Mouse (Mus musculus): ENCODE data around the gene Olfr878. TPM values are rescaled to one million over a fixed set of nuclear protein-coding genes. Genes with fewer than 3 reads are reported as not detected.

Olfr878 gene
- not detected for total RNA-seq (2021)
- long read RNA-seq, experiment 1, result 0 reads
- long read RNA-seq, experiment 2, result 0 reads

DNA sequence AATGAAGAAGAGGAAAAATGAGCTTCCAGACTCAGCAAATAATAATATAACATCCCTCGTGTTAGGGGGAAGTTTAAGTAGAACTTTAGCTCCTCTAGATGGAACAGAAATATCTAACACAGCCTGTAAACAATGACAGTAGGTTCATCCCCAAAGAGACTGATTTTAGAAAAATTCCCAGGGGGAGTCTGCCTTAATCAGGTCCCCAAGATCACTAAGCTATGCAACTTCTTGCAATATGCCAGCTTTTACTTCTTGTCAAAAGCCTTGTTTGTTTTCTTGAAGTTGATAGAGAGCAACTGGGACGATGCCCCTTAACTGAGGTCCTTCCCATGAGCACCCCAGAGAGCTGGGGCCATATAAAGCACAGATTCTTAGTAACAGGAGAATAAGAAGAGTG lies at the start of gene Olfr878:
Olfr878 (plus strand) TSS at position 301 of the 400 bp plus-strand sequence.
- DNase-seq (ENCODE audit: low spot score in 2 of 2), result no peak

DNA sequence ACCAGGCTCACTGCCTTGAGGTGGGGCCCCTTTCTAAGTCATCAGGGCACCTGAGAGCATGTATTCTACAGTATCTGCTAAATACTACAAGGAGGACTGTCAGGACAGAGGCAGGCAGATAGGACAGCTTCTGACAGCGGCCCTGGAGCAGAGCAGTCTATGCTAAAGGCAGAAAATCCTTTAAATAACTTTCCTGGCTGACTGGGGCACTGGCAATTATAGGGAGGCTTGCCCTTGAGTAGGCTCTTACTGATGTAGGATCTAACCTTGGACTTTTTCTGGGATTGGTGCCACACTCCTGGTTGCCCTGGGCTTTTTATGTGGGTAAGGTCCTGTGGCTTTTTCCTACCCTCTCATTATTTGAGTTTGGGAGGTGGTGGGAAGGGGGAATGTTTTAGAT lies 47.4 kb upstream of the Olfr878 start:
- peak in 1 of 2 experiments; percentile 4 for DNase-seq (ENCODE audit: low spot score in 2 of 2)

DNA sequence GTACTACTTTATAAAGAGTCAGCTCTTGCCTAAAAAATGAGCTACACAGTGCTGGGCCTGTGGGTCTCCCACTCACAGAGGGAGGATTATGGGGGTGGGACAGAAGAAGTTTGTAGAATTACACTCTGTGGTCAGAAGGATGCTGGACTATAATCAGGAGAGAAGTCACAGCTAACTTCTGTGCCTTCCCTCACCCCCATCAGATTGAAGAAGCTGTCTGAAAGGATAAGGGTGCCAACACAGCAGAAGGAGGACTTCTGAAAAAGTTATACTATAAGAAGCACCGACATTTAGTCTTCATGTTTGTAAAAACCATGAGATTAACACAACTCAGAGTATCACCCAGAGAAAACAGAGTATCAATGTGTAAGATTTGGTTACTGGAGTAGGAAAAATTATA lies 46.5 kb upstream of the Olfr878 start:
- DNase-seq (ENCODE audit: low spot score in 2 of 2), result no peak

DNA sequence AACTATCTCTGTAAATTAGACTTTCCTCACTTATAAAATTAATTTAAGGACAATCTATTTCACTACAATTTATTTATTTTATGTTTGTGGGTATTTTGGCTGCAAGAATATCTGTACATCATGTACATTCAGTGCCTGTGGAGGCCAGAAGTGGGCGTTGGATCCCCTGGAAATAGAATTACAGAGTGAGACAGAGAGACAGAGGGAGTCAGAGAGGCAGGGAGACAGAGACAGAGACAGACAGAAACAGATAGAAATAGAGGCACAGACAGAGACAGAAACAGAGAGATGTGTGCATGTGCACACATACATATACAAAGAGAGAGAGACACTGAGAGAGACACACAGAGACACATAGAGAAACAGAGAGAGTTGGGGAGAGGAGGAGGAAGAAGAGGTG lies 46.1 kb upstream of the Olfr878 start:
- DNase-seq (ENCODE audit: low spot score in 2 of 2), result no peak

DNA sequence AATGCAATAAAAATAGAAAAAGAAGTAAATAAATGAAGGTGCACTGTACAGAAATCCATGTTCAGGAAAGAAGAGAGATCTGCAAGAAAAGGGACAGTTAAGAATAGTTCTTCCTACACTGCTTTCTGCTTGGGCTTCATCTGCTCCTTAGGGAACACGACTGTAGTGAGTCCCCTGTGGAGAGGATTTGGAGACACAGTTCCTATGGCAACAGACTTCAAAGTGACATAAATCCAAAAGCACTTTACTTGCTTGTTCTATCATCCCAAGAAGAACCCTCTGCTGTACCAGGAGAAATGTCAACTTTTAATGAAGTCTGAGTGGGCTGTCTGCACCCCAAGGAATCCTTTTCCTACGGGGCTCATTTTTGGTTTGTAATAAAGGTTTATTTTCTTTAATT lies 26.7 kb upstream of the Olfr878 start:
- DNase-seq (ENCODE audit: low spot score in 2 of 2), result no peak

DNA sequence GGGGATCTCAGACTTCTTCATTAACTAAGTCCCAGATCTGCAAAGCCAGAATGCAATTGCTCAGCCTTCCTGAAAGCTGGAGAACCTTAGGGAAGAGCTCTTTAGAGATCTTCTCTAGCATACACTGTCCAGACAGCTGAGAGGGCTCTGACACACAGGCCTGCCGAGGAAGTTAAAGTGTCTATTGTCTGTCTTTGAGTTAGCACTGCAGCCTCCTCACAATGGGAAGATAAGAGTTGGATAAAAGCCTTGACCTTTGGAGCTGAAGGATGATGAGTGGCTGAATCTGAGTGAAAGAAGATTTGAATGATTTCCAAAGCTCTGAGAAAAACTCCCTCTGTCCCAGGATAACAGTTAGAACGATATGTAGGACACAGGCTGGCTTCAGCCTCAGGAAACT lies 21.0 kb upstream of the Olfr878 start, which contains the start of gene Olfr145:
Olfr145 (plus strand) TSS at position 64 of the 400 bp plus-strand sequence.
- DNase-seq (ENCODE audit: low spot score in 2 of 2), result peak in 1 of 2 experiments; percentile 5

DNA sequence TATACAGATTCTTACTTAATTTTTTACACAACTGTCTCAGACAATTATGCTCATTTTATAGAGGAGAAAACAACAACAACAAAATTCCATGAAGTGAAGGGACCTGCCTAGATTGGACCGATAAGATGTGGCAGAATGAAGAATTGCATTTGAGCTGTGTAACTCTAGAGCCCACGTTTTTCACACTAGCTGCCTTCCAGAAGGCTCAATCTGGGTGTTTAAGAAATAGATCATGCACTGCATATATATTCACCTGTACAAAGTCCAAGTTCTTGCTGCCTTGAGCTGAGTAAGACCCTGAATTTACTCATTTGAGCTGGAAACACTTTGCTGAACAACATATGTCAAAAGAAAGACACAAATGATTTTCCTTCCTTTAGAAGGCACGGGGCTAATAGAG lies 12.1 kb upstream of the Olfr878 start:
- DNase-seq (ENCODE audit: low spot score in 2 of 2), result no peak

DNA sequence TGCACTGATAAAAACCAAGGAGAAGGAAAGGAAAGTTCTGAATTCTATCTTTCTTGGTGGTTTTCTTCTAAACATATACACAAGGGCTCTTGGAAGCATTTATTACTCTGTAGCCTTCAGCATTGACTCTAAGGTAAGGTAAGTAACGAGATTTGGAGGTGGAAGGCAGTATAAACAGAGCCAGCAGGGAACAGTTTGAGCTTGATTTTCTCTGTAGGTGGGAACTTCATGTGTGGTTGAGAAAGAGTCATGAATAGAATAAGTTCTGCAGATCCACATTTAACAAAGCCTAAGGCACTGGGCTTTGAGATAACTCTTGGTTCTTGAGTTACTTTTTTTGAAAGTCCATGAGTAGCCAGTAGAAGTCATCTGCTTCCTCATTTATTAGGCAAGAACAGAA lies 378 bp downstream of the Olfr878 start:
- no peak for DNase-seq (ENCODE audit: low spot score in 2 of 2)

DNA sequence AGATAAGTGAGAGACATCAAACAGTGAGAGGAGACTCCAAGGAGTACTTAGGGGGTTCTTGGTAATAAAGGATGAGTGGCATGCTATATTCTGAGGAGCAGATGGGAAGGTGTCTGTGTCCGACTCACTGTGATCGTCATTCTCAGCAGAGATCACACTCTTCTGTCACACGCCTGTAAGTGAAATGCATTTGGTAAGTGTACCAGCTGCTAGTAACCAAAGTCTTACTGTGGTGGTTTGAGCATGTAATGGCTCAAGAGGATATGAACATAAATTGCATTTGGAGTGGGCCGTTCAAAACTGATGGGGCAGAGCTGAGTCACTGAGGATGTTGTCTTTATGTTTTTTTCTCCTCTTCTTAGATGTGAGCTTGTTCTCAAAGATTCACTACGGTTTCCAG lies 6.6 kb downstream of the Olfr878 start:
- no peak for DNase-seq (ENCODE audit: low spot score in 2 of 2)

DNA sequence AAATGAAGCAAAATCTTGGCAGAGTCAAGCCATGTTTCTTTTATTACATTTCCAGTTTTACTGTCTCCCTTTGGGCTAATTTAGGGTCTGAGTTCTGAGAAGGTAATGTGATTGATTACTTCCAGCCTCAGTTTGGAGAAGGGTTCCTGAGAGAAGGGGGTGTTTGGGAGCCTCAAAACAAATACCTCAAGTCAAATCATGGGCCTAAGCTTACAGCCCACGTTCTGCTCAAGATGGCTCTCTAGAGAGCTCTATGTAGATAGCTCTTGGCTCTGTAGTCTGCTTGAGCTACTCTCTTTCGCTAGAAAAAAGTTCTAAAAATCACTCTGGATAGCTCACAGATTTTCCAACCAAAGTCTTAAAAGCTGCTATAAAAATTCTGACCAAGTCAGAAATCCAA lies 7.8 kb downstream of the Olfr878 start:
- DNase-seq (ENCODE audit: low spot score in 2 of 2), result no peak

DNA sequence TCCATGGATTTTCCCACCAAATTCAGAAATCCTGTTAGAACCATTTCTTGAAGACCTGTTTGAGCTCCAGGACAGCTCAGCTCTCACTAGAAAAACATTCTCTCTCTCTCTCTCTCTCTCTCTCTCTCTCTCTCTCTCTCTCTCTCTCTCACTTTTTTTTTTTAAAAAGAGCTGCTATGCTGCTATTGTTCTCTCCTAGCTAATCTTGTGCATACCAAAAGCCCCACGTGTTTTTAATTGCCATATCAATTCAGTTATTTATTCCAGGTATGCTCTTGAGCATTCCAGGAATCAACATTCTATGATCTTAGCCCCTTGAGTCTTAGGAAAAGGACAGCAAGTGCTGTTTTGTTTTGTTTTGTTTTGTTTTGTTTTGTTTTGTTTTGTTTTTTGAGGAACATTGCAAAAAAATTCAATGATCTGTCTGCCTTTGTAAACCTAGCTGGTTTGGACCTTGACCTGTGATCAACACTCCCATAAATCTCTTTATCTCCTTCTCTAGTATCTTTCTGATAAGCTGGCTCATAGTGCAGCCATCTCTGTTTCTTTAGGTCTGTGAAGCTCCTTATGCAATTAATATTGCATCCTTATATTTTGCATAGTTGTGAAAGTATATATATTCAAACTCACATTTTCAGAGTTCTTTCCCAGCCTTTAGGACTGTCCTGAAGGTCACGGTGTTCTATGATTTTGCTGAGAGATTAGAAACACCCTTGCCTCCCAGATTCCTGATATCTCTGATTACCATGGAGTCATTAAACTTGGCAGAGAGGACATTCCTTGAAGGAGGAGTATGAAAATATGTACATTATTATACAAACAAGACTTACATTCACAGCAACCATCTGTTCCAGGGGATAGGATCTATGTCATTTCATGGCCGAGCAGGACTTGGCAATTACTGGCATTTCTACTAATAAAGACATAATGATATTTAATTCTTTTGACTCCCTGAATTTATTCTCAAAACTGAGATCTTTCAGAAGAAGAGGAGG lies 8.7 kb downstream of the Olfr878 start:
- no peak for DNase-seq (ENCODE audit: low spot score in 2 of 2)

DNA sequence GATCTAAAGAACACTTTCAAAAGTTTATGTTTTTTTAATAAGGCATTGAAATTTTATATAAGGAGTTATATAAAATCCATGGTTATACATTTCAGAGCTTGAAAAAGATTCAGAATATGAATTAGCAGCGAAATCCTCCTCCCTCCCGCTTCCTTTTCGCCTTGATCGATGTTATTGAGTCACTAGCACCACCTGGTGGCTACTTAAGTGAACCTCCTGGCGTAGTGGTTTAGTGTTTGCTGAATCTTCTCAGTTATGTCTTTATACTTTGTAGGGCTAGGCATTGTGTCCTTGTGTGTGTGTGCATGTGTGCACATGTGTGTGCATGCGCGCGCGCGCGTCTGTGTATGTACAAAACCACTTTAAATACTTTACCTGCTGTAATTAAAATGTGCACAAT lies 14.9 kb downstream of the Olfr878 start:
- peak; percentile 27 to 36 for DNase-seq (ENCODE audit: low spot score in 2 of 2)

DNA sequence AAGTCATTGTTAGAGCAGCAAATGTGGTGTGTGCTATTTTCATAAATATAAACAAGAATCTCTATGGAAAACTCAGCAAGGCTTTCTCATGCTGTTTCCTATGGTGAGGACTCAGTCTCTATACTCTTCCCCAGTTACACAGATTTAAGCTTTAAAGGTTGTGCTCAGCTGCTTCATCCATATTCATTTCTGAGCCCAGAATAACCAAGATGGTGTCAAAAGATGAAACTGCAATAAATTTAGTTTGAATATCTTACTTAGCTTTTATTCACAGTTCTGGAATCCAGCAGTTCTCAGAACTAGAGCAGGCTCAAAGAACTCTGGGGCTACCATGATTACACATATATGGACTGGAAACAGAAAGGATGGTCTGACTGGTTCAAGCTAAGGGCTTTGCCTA lies 16.5 kb downstream of the Olfr878 start:
- no peak for DNase-seq (ENCODE audit: low spot score in 2 of 2)

DNA sequence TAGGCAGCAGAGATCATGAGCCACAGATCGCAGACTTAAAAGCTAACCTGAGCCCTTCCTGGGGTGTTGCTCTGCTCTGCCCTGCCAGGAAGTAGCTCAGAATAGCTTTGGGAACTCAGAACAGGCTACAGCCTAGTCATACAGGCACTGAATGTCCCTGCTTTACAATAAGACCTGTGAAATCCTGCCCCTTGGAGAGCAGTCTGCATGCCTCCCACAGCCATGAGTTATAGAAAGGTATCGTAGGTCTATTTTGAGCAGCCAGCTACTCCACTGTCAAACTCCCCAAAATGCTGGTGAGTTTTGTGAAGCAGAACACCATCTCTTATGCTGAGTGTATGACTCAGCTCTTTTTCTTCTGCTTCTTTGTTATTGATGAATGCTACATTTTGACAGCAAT lies 23.5 kb downstream of the Olfr878 start:
- DNase-seq (ENCODE audit: low spot score in 2 of 2), result no peak

Other genes with a start within 250 kb of the Olfr878 start
- gene Panx3, start 248.6 kb upstream of the Olfr878 start, total RNA-seq (2021), result not detected
- gene Olfr160, start 201.6 kb upstream of the Olfr878 start, total RNA-seq (2021), result not detected
- not detected for gene Olfr874, start 172.7 kb upstream of the Olfr878 start, total RNA-seq (2021)
- gene Olfr875, start 146.0 kb upstream of the Olfr878 start, total RNA-seq (2021), result not detected
- gene Olfr876, start 114.8 kb upstream of the Olfr878 start, total RNA-seq (2021), result not detected
- under 1 TPM in 1 of 2 experiments, not detected in 1; 0.40 TPM for gene Olfr877, start 63.6 kb upstream of the Olfr878 start, total RNA-seq (2021)
- gene Olfr145, start 21.1 kb upstream of the Olfr878 start, total RNA-seq (2021), result not detected
- gene Olfr881, start 74.0 kb downstream of the Olfr878 start, total RNA-seq (2021), result not detected
- not detected for gene Olfr883, start 108.0 kb downstream of the Olfr878 start, total RNA-seq (2021)
- not detected for gene Olfr884, start 128.7 kb downstream of the Olfr878 start, total RNA-seq (2021)
- gene Olfr885, start 143.5 kb downstream of the Olfr878 start, total RNA-seq (2021), result not detected
- gene Olfr887, start 166.2 kb downstream of the Olfr878 start, total RNA-seq (2021), result not detected
- gene Olfr888, start 190.3 kb downstream of the Olfr878 start, total RNA-seq (2021), result not detected
- gene Olfr889, start 197.4 kb downstream of the Olfr878 start, total RNA-seq (2021), result under 1 TPM; 0.10 to 0.35 TPM
- gene Olfr890, start 224.7 kb downstream of the Olfr878 start, total RNA-seq (2021), result not detected